ENCODE assay signal across 8 mouse cellular contexts in genomic region chr5:115348546-115349224, GRCm38 (mm10). TPM values are rescaled to one million over a fixed set of nuclear protein-coding genes. Genes with fewer than 3 reads are reported as not detected.
DNase-seq lines count a peak whose midpoint lies in the region; ATAC-seq and TF ChIP-seq lines count a peak whose summit lies in the region.

TSS of gene Cox6a1 (minus strand) at chr5:115348981.

- intact Hi-C loops in heart, postnatal 36 days (cut with DNase I), result loop anchor here (5.0 kb wide), 1 partner anchor 221 kb away; no protein-coding TSS in a partner anchor

- no peak for TF ChIP-seq CTCF in G1E (IDR thresholded peaks at IDR 0.05; ENCODE audit: low read depth, low read length)
- peak; percentile 62 for TF ChIP-seq CTCF in layer of hippocampus, adult 2 months (conservative IDR thresholded peaks at IDR 0.05)
- peak; percentile 35; the same call in 1 of the 2 replicates for TF ChIP-seq CTCF in lung, embryonic 14.5 days (IDR thresholded peaks at IDR 0.05; ENCODE audit: low read depth)
- TF ChIP-seq CTCF in olfactory bulb, adult 2 months (IDR thresholded peaks at IDR 0.05; ENCODE audit: insufficient read depth, low read depth, low read length), result 0 out of 2 replicates have a peak, but pooled peaks have one; percentile 12
- peak; percentile 70 for TF ChIP-seq CTCF in thymus, adult 2 months (IDR thresholded peaks at IDR 0.05; ENCODE audit: borderline replicate concordance, control insufficient read depth, extremely low read depth, insufficient read depth, low read length, poor library complexity)

- peak within 1 kb of the TSS; percentile 98 for H3K4me2 ChIP-seq in forebrain, embryonic 16.5 days (ENCODE audit: low read length)
- peak within 1 kb of the TSS; percentile 87 for H3K4me2 ChIP-seq in lung, embryonic 14.5 days

- H3K27ac ChIP-seq in forebrain, embryonic 16.5 days (ENCODE audit: low read length), result peak within 1 kb of the TSS; percentile 88
- H3K27ac ChIP-seq in layer of hippocampus, adult 2 months, result peak within 1 kb of the TSS; percentile 93
- peak within 1 kb of the TSS; percentile 67 for H3K27ac ChIP-seq in lung, embryonic 14.5 days (ENCODE audit: low read depth)
- H3K27ac ChIP-seq in olfactory bulb, adult 2 months (ENCODE audit: insufficient read depth, low read depth, low read length), result peak within 1 kb of the TSS; percentile 71
- H3K27ac ChIP-seq in thymus, adult 2 months (ENCODE audit: control insufficient read depth, insufficient read depth, low read length), result peak within 1 kb of the TSS; percentile 73

- peak; percentile 84 for ATAC-seq in G1E (ENCODE audit: extremely low read depth, insufficient number of reproducible peaks, low FRiP score, poor library complexity, severe bottlenecking)
- peak; percentile 95 for ATAC-seq in forebrain, embryonic 16.5 days
- ATAC-seq in lung, embryonic 14.5 days (ENCODE audit: insufficient read depth), result peak; percentile 92

- TF ChIP-seq POLR2A in olfactory bulb, adult 2 months (IDR thresholded peaks at IDR 0.05; ENCODE audit: insufficient read depth, low read depth, low read length), result peak; percentile 85
- peak; percentile 69; the same call in 1 of the 2 replicates for TF ChIP-seq POLR2A in thymus, adult 2 months (IDR thresholded peaks at IDR 0.05; ENCODE audit: control insufficient read depth, extremely low read depth, insufficient read depth, low read length, poor library complexity)

- peak within 1 kb of the TSS; percentile 89 for H3K9ac ChIP-seq in forebrain, embryonic 16.5 days (replicated peaks; ENCODE audit: low read depth, low read length)
- peak within 1 kb of the TSS; percentile 71 for H3K9ac ChIP-seq in lung, embryonic 14.5 days

- peaks cover 37% of the 10 kb centered on the region for H3K36me3 ChIP-seq in G1E (replicated peaks)
- H3K36me3 ChIP-seq in forebrain, embryonic 16.5 days (ENCODE audit: control insufficient read depth, insufficient read depth), result peaks cover 20% of the 10 kb centered on the region
- H3K36me3 ChIP-seq in lung, embryonic 14.5 days (ENCODE audit: insufficient read depth), result peaks cover 29% of the 10 kb centered on the region
- H3K36me3 ChIP-seq in thymus, adult 2 months (ENCODE audit: control insufficient read depth, insufficient read depth, low read length), result peaks cover 18% of the 10 kb centered on the region

- H3K4me1 ChIP-seq in G1E (ENCODE audit: insufficient read depth, low read depth, low read length), result peaks cover 35% of the 10 kb centered on the region
- H3K4me1 ChIP-seq in forebrain, embryonic 16.5 days (replicated peaks; ENCODE audit: control insufficient read depth, insufficient read depth, low read length), result peaks cover 19% of the 10 kb centered on the region
- H3K4me1 ChIP-seq in lung, embryonic 14.5 days (ENCODE audit: insufficient read depth), result peaks cover 4% of the 10 kb centered on the region; the same call in 1 of the 2 replicates
- H3K4me1 ChIP-seq in olfactory bulb, adult 2 months (ENCODE audit: control insufficient read depth, insufficient read depth, low read length), result 0 out of 2 replicates have a peak, but pooled peaks cover 2% of the 10 kb centered on the region
- peaks cover 5% of the 10 kb centered on the region for H3K4me1 ChIP-seq in thymus, adult 2 months (replicated peaks; ENCODE audit: control insufficient read depth, insufficient read depth, low read length)

- under 1% methylated on average over 64 of the region's 74 CpGs for WGBS in forebrain, embryonic 16.5 days
- WGBS in lung, embryonic 14.5 days, result under 1% methylated on average over 73 of the region's 74 CpGs
- WGBS in olfactory bulb, adult 2 months, result 1% methylated on average over 67 of the region's 74 CpGs
- WGBS in thymus, adult 2 months, result under 1% methylated on average over 74 of the region's 74 CpGs

- peak within 1 kb of the TSS; percentile 95 for H3K4me3 ChIP-seq in G1E (ENCODE audit: low read depth, low read length)
- peak within 1 kb of the TSS; percentile 91 for H3K4me3 ChIP-seq in forebrain, embryonic 16.5 days (replicated peaks; ENCODE audit: low read length)
- peak within 1 kb of the TSS; percentile 93 for H3K4me3 ChIP-seq in layer of hippocampus, adult 2 months
- peak within 1 kb of the TSS; percentile 91 for H3K4me3 ChIP-seq in lung, embryonic 14.5 days (ENCODE audit: low read depth, low read length)
- peak within 1 kb of the TSS; percentile 91 for H3K4me3 ChIP-seq in olfactory bulb, adult 2 months (ENCODE audit: insufficient read depth, low read depth, low read length)
- H3K4me3 ChIP-seq in thymus, adult 2 months (ENCODE audit: control insufficient read depth, insufficient read depth, low read length), result peak within 1 kb of the TSS; percentile 76

- H3K27me3 ChIP-seq in G1E (ENCODE audit: insufficient read depth, low read length), result peaks cover 9% of the 10 kb centered on the region
- no peaks in the 10 kb centered on the region for H3K27me3 ChIP-seq in forebrain, embryonic 16.5 days (replicated peaks; ENCODE audit: control insufficient read depth, insufficient read depth, low read length)
- no peaks in the 10 kb centered on the region for H3K27me3 ChIP-seq in lung, embryonic 14.5 days (ENCODE audit: insufficient read depth, low read length)
- H3K27me3 ChIP-seq in thymus, adult 2 months (ENCODE audit: control insufficient read depth, insufficient read depth, low read length), result no peaks in the 10 kb centered on the region

- H3K9me3 ChIP-seq in G1E (replicated peaks), result peaks cover 3% of the 10 kb centered on the region
- no peaks in the 10 kb centered on the region for H3K9me3 ChIP-seq in forebrain, embryonic 16.5 days (ENCODE audit: control insufficient read depth, low read length)
- no peaks in the 10 kb centered on the region; the same call in 1 of the 2 replicates for H3K9me3 ChIP-seq in lung, embryonic 14.5 days (ENCODE audit: low read depth, low read length)

- peak; percentile 99 for DNase-seq in G1E (ENCODE audit: low spot score)
- DNase-seq in cerebellum, adult 18-20 months, result peak; percentile 99 to 100
- peak; percentile 98 to 99 for DNase-seq in heart, postnatal 36 days
- peak; percentile 98 to 99 for DNase-seq in layer of hippocampus, adult 2 months (ENCODE audit: low spot score in 2 of 2)
- DNase-seq in lung, embryonic 14.5 days, result peak; percentile 100
- DNase-seq in thymus, adult 2 months, result peak; percentile 98

RNA-seq across cellular contexts. Expression of gene Cox6a1, which starts in this region (rescaled TPM):
- total RNA-seq in G1E (2014; fragmentation: Nextera tagmentation) (312 and 362 TPM in 2 replicates), G1E (2017) (143 and 153 TPM in 2 replicates)
- 1,989 and 2,415 TPM in 2 replicates for polyA plus RNA-seq in G1E (2012)
- polyA plus RNA-seq in forebrain, embryonic 16.5 days (2015; fragmentation: Nextera tagmentation; extraction: Ambion mirVana), result 864 and 925 TPM in 2 replicates
- total RNA-seq in heart, postnatal 36 days (2021), result 100 to 1,000 TPM; 253 to 261 TPM
- total RNA-seq in layer of hippocampus, adult 2 months (2021), result 100 to 1,000 TPM; 685 to 700 TPM
- polyA plus RNA-seq in lung, embryonic 14.5 days (2014; fragmentation: Nextera tagmentation; extraction: Ambion mirVana), result 842 and 846 TPM in 2 replicates
- polyA plus RNA-seq in olfactory bulb, adult 2 months (2012; ENCODE audit: insufficient read depth, insufficient read length, low replicate concordance, missing spikeins), result not detected in 2 replicates
- 2,836 and 2,976 TPM in 2 replicates for polyA plus RNA-seq in thymus, adult 2 months (2012; rRNA removed)

Comparison
In these comparisons a context has a peak if more than half of its experiments do, and no peak if none do; other contexts are left out.
1. Peak in every context shown above with its lines: DNase-seq, ATAC-seq, H3K4me3 ChIP-seq and H3K27ac ChIP-seq.